Mouse (Mus musculus) B cell, adult (primary cell): Measurements from ENCODE around the gene Fndc11. TPM values are rescaled to one million over a fixed set of nuclear protein-coding genes. Genes with fewer than 3 reads are reported as not detected.

Experiments used
- total RNA-seq: library from RNA; stranded (reverse); gene quantifications from 4 replicates; pipeline ENCODE4 v1.2.4, GENCODE M21; 2023; ENCODE audit not compliant: inconsistent age

Fndc11 gene
- total RNA-seq, result 0.45 to 1.2 TPM (median 0.86 TPM) in 3 of 4 replicates, not detected in the other

GRCm38 (mm10) chr2:181219538-181220216, at the start of gene Fndc11:
TSS of gene Fndc11 (plus strand) at chr2:181220013.

GRCm38 (mm10) chr2:181187121-181188000, 32.5 kb upstream of the Fndc11 start, which contains the start of gene Ppdpf:
TSS of gene Ppdpf (plus strand) at chr2:181187247.

GRCm38 (mm10) chr2:181202422-181202821, 17.4 kb upstream of the Fndc11 start, which contains the start of gene Ptk6:
TSS of gene Ptk6 (minus strand) at chr2:181202789.

GRCm38 (mm10) chr2:181213021-181213445, 6.8 kb upstream of the Fndc11 start, which contains the start of gene Srms:
TSS of gene Srms (minus strand) at chr2:181213185.

GRCm38 (mm10) chr2:181241602-181242313, 21.9 kb downstream of the Fndc11 start, which contains the start of gene Helz2:
TSS of gene Helz2 (minus strand) at chr2:181242027.

Other genes with a start within 250 kb of the Fndc11 start
- 1.3 to 3.4 TPM (median 1.7 TPM) in 4 replicates for gene Col20a1, start 233.5 kb upstream of the Fndc11 start, total RNA-seq
- gene Chrna4, start 176.5 kb upstream of the Fndc11 start, total RNA-seq, result not detected in 4 replicates
- not detected in 4 replicates for gene Kcnq2, start 84.7 kb upstream of the Fndc11 start, total RNA-seq
- not detected in 4 replicates for gene Eef1a2, start 63.0 kb upstream of the Fndc11 start, total RNA-seq
- gene Ppdpf, start 32.8 kb upstream of the Fndc11 start, total RNA-seq, result 186 to 195 TPM (median 191 TPM) in 4 replicates
- 0.16 to 0.42 TPM (median 0.30 TPM) in 3 of 4 replicates, not detected in the other for gene Ptk6, start 17.2 kb upstream of the Fndc11 start, total RNA-seq
- 1.6 to 3.2 TPM (median 2.6 TPM) in 4 replicates for gene Srms, start 6.8 kb upstream of the Fndc11 start, total RNA-seq
- 330 to 405 TPM (median 363 TPM) in 4 replicates for gene Helz2, start 22.0 kb downstream of the Fndc11 start, total RNA-seq
- 54.4 to 67.7 TPM (median 58.3 TPM) in 4 replicates for gene Gmeb2, start 68.0 kb downstream of the Fndc11 start, total RNA-seq
- not detected in 4 replicates for gene Stmn3, start 94.5 kb downstream of the Fndc11 start, total RNA-seq
- 100 to 125 TPM (median 112 TPM) in 4 replicates for gene Rtel1, start 99.7 kb downstream of the Fndc11 start, total RNA-seq
- gene Zgpat, start 144.9 kb downstream of the Fndc11 start, total RNA-seq, result 66.0 to 80.8 TPM (median 75.7 TPM) in 4 replicates
- gene Arfrp1, start 145.4 kb downstream of the Fndc11 start, total RNA-seq, result 88.0 to 95.4 TPM (median 92.8 TPM) in 4 replicates
- gene Lime1, start 160.1 kb downstream of the Fndc11 start, total RNA-seq, result 57.8 to 65.4 TPM (median 60.3 TPM) in 4 replicates
- gene Zbtb46, start 239.4 kb downstream of the Fndc11 start, total RNA-seq, result 0.29 to 1.3 TPM (median 0.69 TPM) in 4 replicates